Mouse (Mus musculus): ENCODE data around the gene Mylpf.

The Mylpf gene

GRCm38 (mm10) chr7:127259186-127259905, 50.7 kb downstream of the Mylpf start:
- DNase-seq (ENCODE audit: low read depth, low spot score), result peak; percentile 35

- peak; percentile 99 for DNase-seq (ENCODE audit: low read depth, low spot score)
Observed at GRCm38 (mm10) chr7:127260309-127261111, 51.8 kb downstream of the Mylpf start, which contains the start of gene Dctpp1. Gene Dctpp1 (minus strand): TSS chr7:127260709.

GRCm38 (mm10) chr7:127262218-127262961, 53.7 kb downstream of the Mylpf start:
- DNase-seq (ENCODE audit: low read depth, low spot score), result no peak

GRCm38 (mm10) chr7:127263526-127263925, 54.8 kb downstream of the Mylpf start:
- DNase-seq (ENCODE audit: low read depth, low spot score), result no peak

Data from 3T3-L1 (cell line).